Mouse (Mus musculus) stomach, embryonic 15.5 days (tissue): ENCODE data around the gene Socs1. TPM values are rescaled to one million over a fixed set of nuclear protein-coding genes. Genes with fewer than 3 reads are reported as not detected.

Source experiments
- ATAC-seq: fragments of 200-750 bp; cut with Nextera tagmentation; 2 replicates; pipeline ENCODE4 v1.8.0; 2017; ENCODE audit warnings: low read depth, moderate number of reproducible peaks, moderate TSS enrichment; ENCODE audit not compliant: insufficient read depth, low FRiP score
- H3K27ac ChIP-seq: fragments of 300-500 bp; sonication (generic); 2 replicates; pipeline ENCODE4 v1.5.1; 2015; ENCODE audit warnings: mild to moderate bottlenecking, inconsistent platforms
- H3K27me3 ChIP-seq: fragments of 300-500 bp; sonication (generic); replicated peaks from 2 replicates; pipeline ENCODE4 v1.6.1; 2015; ENCODE audit warnings: inconsistent platforms
- H3K36me3 ChIP-seq: fragments of 300-500 bp; sonication (generic); 2 replicates; pipeline ENCODE4 v1.6.1; 2015; ENCODE audit warnings: inconsistent platforms
- H3K4me1 ChIP-seq: fragments of 300-500 bp; sonication (generic); 2 replicates; pipeline ENCODE4 v1.6.1; 2015; ENCODE audit warnings: inconsistent platforms
- H3K4me2 ChIP-seq: fragments of 300-500 bp; sonication (generic); 2 replicates; pipeline ENCODE4 v1.6.1; 2015; ENCODE audit warnings: mild to moderate bottlenecking, inconsistent platforms
- H3K4me3 ChIP-seq: fragments of 300-500 bp; sonication (generic); replicated peaks from 2 replicates; pipeline ENCODE4 v1.5.1; 2015; ENCODE audit warnings: inconsistent platforms
- H3K9ac ChIP-seq: fragments of 300-500 bp; sonication (generic); 2 replicates; pipeline ENCODE4 v1.6.1; 2015; ENCODE audit warnings: inconsistent platforms
- H3K9me3 ChIP-seq: fragments of 300-500 bp; sonication (generic); 2 replicates; pipeline ENCODE4 v1.6.1; 2016; ENCODE audit warnings: inconsistent platforms
- WGBS: fragments of 180-500 bp; shearing (Covaris S2); methylation state at CpG from one replicate; pipeline ENCODE4 v1.1.7; 2015; 5-methylcytosine and 5-hydroxymethylcytosine counted together
- polyA plus RNA-seq: library from polyadenylated mRNA; unstranded; fragments of >200 nt; fragmentation: Nextera tagmentation; extraction: Ambion mirVana; gene quantifications from 2 replicates; pipeline ENCODE4 v1.2.1, GENCODE M21; 2015

Gene Socs1
- polyA plus RNA-seq, 1 experiment from 2014 or later, result 10.2 TPM

- Histone ChIP-seq H3K27me3 (no peaks in the 10 kb centered on the region), H3K4me3 (peak overlapping the region; percentile 76), H3K9ac (peak overlapping the region; percentile 66), H3K4me1 (peaks cover 47% of the 10 kb centered on the region), H3K9me3 (no peaks in the 10 kb centered on the region), H3K36me3 (no peaks in the 10 kb centered on the region), H3K27ac (peak overlapping the region; percentile 100), H3K4me2 (peak overlapping the region; percentile 96)
- ATAC-seq, result peak; percentile 65
- WGBS, result 0% methylated on average over 47 of the region's 55 CpGs
Observed at GRCm38 (mm10) chr16:10784793-10785370, 454 bp downstream of the Socs1 start.

- Histone ChIP-seq H3K27ac (peak overlapping the region; percentile 100), H3K4me2 (peak overlapping the region; percentile 96), H3K36me3 (no peaks in the 10 kb centered on the region), H3K27me3 (no peaks in the 10 kb centered on the region), H3K4me1 (peaks cover 47% of the 10 kb centered on the region), H3K4me3 (peak overlapping the region; percentile 76), H3K9ac (peak overlapping the region; percentile 66), H3K9me3 (no peaks in the 10 kb centered on the region)
- ATAC-seq, result no peak
- WGBS, result 2% methylated on average over 81 of the region's 81 CpGs
Observed at GRCm38 (mm10) chr16:10783883-10784792, 1.2 kb downstream of the Socs1 start.

- H3K36me3 ChIP-seq, result no peaks in the 10 kb centered on the region
- no peak overlapping the region for H3K9ac ChIP-seq
- H3K4me3 ChIP-seq, result peak overlapping the region; percentile 76
- no peaks in the 10 kb centered on the region for H3K27me3 ChIP-seq
- peaks cover 47% of the 10 kb centered on the region for H3K4me1 ChIP-seq
- peak overlapping the region; percentile 96 for H3K4me2 ChIP-seq
- no peak overlapping the region for H3K27ac ChIP-seq
- no peaks in the 10 kb centered on the region for H3K9me3 ChIP-seq
- no peak for ATAC-seq
- 40% methylated on average over 8 of the region's 8 CpGs for WGBS
Observed at GRCm38 (mm10) chr16:10783451-10783850, 1.9 kb downstream of the Socs1 start.

GRCm38 (mm10) chr16:10783152-10783434, 2.2 kb downstream of the Socs1 start:
- WGBS, result 4% methylated on average over 1 of the region's 1 CpGs
- peak overlapping the region; percentile 96 for H3K4me2 ChIP-seq
- H3K4me1 ChIP-seq, result peaks cover 47% of the 10 kb centered on the region
- peak overlapping the region; percentile 76 for H3K4me3 ChIP-seq
- no peaks in the 10 kb centered on the region for H3K27me3 ChIP-seq
- ATAC-seq, result no peak
- H3K9ac ChIP-seq, result no peak overlapping the region
- H3K27ac ChIP-seq, result no peak overlapping the region
- H3K36me3 ChIP-seq, result no peaks in the 10 kb centered on the region
- H3K9me3 ChIP-seq, result no peaks in the 10 kb centered on the region

GRCm38 (mm10) chr16:10782377-10783151, 2.8 kb downstream of the Socs1 start:
- Histone ChIP-seq H3K9ac (no peak overlapping the region; the same call in 1 of the 2 replicates), H3K4me1 (peaks cover 47% of the 10 kb centered on the region)

GRCm38 (mm10) chr16:10781862-10782371, 3.4 kb downstream of the Socs1 start:
- Histone ChIP-seq H3K4me1 (peaks cover 44% of the 10 kb centered on the region), H3K27ac (peak overlapping the region; percentile 40), H3K4me2 (peak overlapping the region; percentile 96), H3K9me3 (no peaks in the 10 kb centered on the region), H3K4me3 (no peak overlapping the region), H3K36me3 (no peaks in the 10 kb centered on the region), H3K27me3 (no peaks in the 10 kb centered on the region), H3K9ac (no peak overlapping the region)
- WGBS, result 41% methylated on average over 9 of the region's 9 CpGs
- no peak for ATAC-seq

More at GRCm38 (mm10) chr16:10782377-10783151, 2.8 kb downstream of the Socs1 start:
- ATAC-seq, result no peak
- no peaks in the 10 kb centered on the region for H3K36me3 ChIP-seq
- peak overlapping the region; percentile 40 for H3K27ac ChIP-seq
- 38% methylated on average over 6 of the region's 6 CpGs for WGBS
- H3K27me3 ChIP-seq, result no peaks in the 10 kb centered on the region
- H3K4me2 ChIP-seq, result peak overlapping the region; percentile 96
- peak overlapping the region; percentile 76 for H3K4me3 ChIP-seq
- H3K9me3 ChIP-seq, result no peaks in the 10 kb centered on the region

- H3K27me3 ChIP-seq, result no peaks in the 10 kb centered on the region
- peak overlapping the region; percentile 36 for H3K27ac ChIP-seq
- H3K9me3 ChIP-seq, result no peaks in the 10 kb centered on the region
- no peak overlapping the region for H3K4me2 ChIP-seq
- 61% methylated on average over 5 of the region's 5 CpGs for WGBS
- no peak for ATAC-seq
- H3K4me1 ChIP-seq, result peaks cover 39% of the 10 kb centered on the region
- H3K4me3 ChIP-seq, result no peak overlapping the region
- H3K9ac ChIP-seq, result no peak overlapping the region
- no peaks in the 10 kb centered on the region for H3K36me3 ChIP-seq
Observed at GRCm38 (mm10) chr16:10780631-10781120, 4.7 kb downstream of the Socs1 start.

- no peak overlapping the region for H3K4me2 ChIP-seq
- ATAC-seq, result no peak
- no peak overlapping the region for H3K4me3 ChIP-seq
- no peaks in the 10 kb centered on the region for H3K9me3 ChIP-seq
- no peaks in the 10 kb centered on the region for H3K27me3 ChIP-seq
- H3K9ac ChIP-seq, result no peak overlapping the region
- no peaks in the 10 kb centered on the region for H3K36me3 ChIP-seq
- H3K4me1 ChIP-seq, result peaks cover 25% of the 10 kb centered on the region
- H3K27ac ChIP-seq, result no peak overlapping the region
- 62% methylated on average over 5 of the region's 5 CpGs for WGBS
Observed at GRCm38 (mm10) chr16:10777579-10778160, 7.7 kb downstream of the Socs1 start.

GRCm38 (mm10) chr16:10776322-10776721, 9.0 kb downstream of the Socs1 start:
- H3K9ac ChIP-seq, result no peak overlapping the region
- ATAC-seq, result no peak
- no peaks in the 10 kb centered on the region for H3K27me3 ChIP-seq
- 31% methylated on average over 7 of the region's 7 CpGs for WGBS
- H3K9me3 ChIP-seq, result no peaks in the 10 kb centered on the region
- no peak overlapping the region for H3K4me2 ChIP-seq
- no peak overlapping the region for H3K27ac ChIP-seq
- H3K4me1 ChIP-seq, result peaks cover 11% of the 10 kb centered on the region; the same call in 1 of the 2 replicates
- no peak overlapping the region for H3K4me3 ChIP-seq
- no peaks in the 10 kb centered on the region for H3K36me3 ChIP-seq

- H3K9me3 ChIP-seq, result no peaks in the 10 kb centered on the region
Observed at GRCm38 (mm10) chr16:10774726-10775125, 10.6 kb downstream of the Socs1 start.

GRCm38 (mm10) chr16:10773543-10773942, 11.8 kb downstream of the Socs1 start:
- Histone ChIP-seq H3K9me3 (no peaks in the 10 kb centered on the region), H3K4me2 (no peak overlapping the region), H3K4me3 (no peak overlapping the region), H3K4me1 (peaks cover 10% of the 10 kb centered on the region; the same call in 1 of the 2 replicates), H3K9ac (no peak overlapping the region), H3K36me3 (no peaks in the 10 kb centered on the region), H3K27ac (no peak overlapping the region), H3K27me3 (no peaks in the 10 kb centered on the region)
- no peak for ATAC-seq
- WGBS, result 75% methylated on average over 8 of the region's 8 CpGs

More at GRCm38 (mm10) chr16:10774726-10775125, 10.6 kb downstream of the Socs1 start:
- Histone ChIP-seq H3K36me3 (no peaks in the 10 kb centered on the region), H3K27ac (no peak overlapping the region), H3K4me2 (no peak overlapping the region), H3K27me3 (no peaks in the 10 kb centered on the region), H3K4me3 (no peak overlapping the region), H3K4me1 (peaks cover 3% of the 10 kb centered on the region; the same call in 1 of the 2 replicates), H3K9ac (no peak overlapping the region)
- ATAC-seq, result no peak
- 51% methylated on average over 4 of the region's 4 CpGs for WGBS
